Mouse (Mus musculus): ENCODE measurements at regions not wholly inside any gene's neighbourhood (a gene's known extent, or its start where the extent isn't known, plus 50 kb on each side); places are given as distances from the start of the nearest gene placed in this dataset.

DNA sequence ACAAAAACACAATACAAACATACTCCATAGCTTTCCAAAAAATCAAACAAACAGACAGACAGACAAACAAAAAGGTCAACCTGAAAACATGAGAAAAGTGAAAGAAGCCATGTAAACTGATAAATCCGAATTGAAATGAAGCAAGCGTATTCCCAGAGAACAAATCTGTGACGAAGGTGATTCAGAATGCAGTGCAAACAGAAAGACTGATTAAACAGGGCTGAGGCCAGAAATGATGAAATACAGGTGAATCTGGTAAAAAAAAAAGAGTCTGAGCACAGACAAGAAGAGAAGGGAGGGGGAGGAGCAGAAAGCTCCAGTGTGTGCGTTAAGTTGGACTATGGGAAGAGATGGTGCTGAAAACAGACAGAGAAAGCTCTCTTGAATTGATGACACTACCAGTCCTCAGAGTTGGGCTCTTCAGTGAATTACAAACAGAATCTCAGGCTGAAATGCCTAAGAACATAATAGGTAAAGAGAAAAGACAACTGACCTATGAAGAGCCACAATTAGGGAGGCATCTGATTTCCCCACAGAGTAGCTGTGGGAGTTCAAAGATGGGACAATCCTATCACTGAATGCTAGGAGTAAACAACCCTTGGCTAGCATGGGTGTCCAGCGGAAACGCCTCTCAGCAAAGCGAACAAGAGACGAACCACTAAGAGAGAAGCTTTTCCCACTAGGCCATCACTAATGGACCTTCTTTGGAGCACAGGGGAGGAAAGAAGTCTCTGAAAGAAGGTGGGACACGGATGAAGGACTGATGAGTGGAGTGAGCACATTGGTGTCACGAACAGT lies 140.3 kb upstream of the Runx1 start:
- TF ChIP-seq CTCF (conservative IDR thresholded peaks at IDR 0.05; ENCODE audit: low read length) (no peak), NANOG (IDR thresholded peaks at IDR 0.05; ENCODE audit: borderline replicate concordance, low read length) (no peak), POU5F1 (IDR thresholded peaks at IDR 0.05; ENCODE audit: borderline replicate concordance, low read length) (no peak)

Measured in E14TG2a.4 (cell line).